Mouse (Mus musculus) stomach, adult 2 months (tissue): Measurements from ENCODE around the gene Ephx4. TPM values are rescaled to one million over a fixed set of nuclear protein-coding genes. Genes with fewer than 3 reads are reported as not detected.

ENCODE experiments used
- polyA plus RNA-seq: library from polyadenylated mRNA; depleted of rRNA; stranded (reverse); fragments of >200 nt; gene quantifications from 2 replicates; pipeline ENCODE4 v1.2.3, GENCODE M21; 2012; rRNA removed

Gene Ephx4
- 3.9 and 6.7 TPM in 2 replicates for polyA plus RNA-seq

GRCm38 (mm10) chr5:107402436-107402835 lies at the start of gene Ephx4:
Gene Ephx4 (plus strand): TSS chr5:107402736.

GRCm38 (mm10) chr5:107431249-107431648 lies 28.7 kb downstream of the Ephx4 start, which contains the start of gene Lpcat2b:
Gene Lpcat2b (plus strand): TSS chr5:107431549.

GRCm38 (mm10) chr5:107437464-107438281 lies 35.1 kb downstream of the Ephx4 start, which contains the start of gene Btbd8:
Gene Btbd8 (plus strand): TSS chr5:107437997.

Other genes with a start within 250 kb of the Ephx4 start
- gene Tgfbr3, start 113.1 kb upstream of the Ephx4 start, polyA plus RNA-seq: 7.3 and 16.6 TPM in 2 replicates
- 0.37 and 0.62 TPM in 2 replicates for gene Brdt, start 71.6 kb upstream of the Ephx4 start, polyA plus RNA-seq
- gene Lpcat2b, start 28.8 kb downstream of the Ephx4 start, polyA plus RNA-seq: not detected in 2 replicates
- 0.15 and 0.21 TPM in 2 replicates for gene Btbd8, start 35.3 kb downstream of the Ephx4 start, polyA plus RNA-seq
- not detected in 2 replicates for gene Gm42669, start 104.9 kb downstream of the Ephx4 start, polyA plus RNA-seq
- gene 1700028K03Rik, start 132.0 kb downstream of the Ephx4 start, polyA plus RNA-seq: 0.02 TPM in 1 of 2 replicates, not detected in the other
- gene Rpap2, start 194.6 kb downstream of the Ephx4 start, polyA plus RNA-seq: 0.37 and 0.74 TPM in 2 replicates
- gene Glmn, start 195.2 kb downstream of the Ephx4 start, polyA plus RNA-seq: 0.16 and 0.35 TPM in 2 replicates